Mouse (Mus musculus): ENCODE measurements around the gene Cyp8b1. TPM values are rescaled to one million over a fixed set of nuclear protein-coding genes. Genes with fewer than 3 reads are reported as not detected.

Cyp8b1 gene
- polyA plus RNA-seq, 1 experiment = not detected

DNA sequence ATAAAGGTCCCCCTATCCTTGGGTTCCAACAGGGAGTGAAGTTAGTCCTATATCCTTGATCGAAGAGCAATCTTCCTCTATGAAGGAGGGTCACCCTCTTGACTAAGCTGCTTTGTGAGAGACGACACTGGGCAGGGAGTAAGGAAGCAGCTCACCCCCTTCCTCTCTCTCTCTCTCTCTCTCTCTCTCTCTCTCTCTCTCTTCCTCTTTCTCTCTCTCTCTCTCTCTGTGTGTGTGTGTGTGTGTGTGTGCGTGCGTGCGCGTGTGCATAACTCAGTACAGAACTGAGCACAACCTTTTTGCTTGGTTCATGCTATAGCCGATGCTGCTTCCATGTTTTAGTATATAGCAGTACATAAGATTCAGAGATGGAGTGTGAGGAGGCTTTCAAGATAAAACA, 11.2 kb downstream of the Cyp8b1 start:
- Histone ChIP-seq H3K27ac (replicated peaks; ENCODE audit: low read depth, low read length) (no peak overlapping the region), H3K4me3 (ENCODE audit: insufficient read depth, low read depth, low read length) (no peak overlapping the region), H3K4me1 (ENCODE audit: control insufficient read depth, insufficient read depth, insufficient read length, low read length) (no peaks in the 10 kb centered on the region)

DNA sequence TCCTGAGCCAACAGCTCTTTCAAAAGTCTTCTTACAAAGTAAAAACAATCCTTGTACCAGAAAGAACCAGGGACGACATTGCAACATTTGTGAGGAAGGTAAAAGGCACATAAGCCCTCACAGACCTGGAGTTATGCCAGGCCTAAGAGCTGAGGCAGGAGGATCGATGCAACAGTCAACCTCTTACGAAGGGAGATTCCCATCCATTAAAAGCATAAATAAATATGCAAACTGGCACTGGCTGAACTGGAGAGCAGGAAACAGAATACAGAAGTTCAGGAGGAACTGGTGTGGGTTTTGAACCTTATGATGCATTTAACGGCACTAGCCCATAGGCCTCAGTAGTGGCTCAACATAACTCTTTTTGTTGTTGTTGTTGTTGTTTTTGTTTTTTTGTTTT, 11.8 kb downstream of the Cyp8b1 start:
- Histone ChIP-seq H3K4me3 (ENCODE audit: insufficient read depth, low read depth, low read length) (no peak overlapping the region), H3K27ac (replicated peaks; ENCODE audit: low read depth, low read length) (no peak overlapping the region), H3K4me1 (ENCODE audit: control insufficient read depth, insufficient read depth, insufficient read length, low read length) (no peaks in the 10 kb centered on the region)

DNA sequence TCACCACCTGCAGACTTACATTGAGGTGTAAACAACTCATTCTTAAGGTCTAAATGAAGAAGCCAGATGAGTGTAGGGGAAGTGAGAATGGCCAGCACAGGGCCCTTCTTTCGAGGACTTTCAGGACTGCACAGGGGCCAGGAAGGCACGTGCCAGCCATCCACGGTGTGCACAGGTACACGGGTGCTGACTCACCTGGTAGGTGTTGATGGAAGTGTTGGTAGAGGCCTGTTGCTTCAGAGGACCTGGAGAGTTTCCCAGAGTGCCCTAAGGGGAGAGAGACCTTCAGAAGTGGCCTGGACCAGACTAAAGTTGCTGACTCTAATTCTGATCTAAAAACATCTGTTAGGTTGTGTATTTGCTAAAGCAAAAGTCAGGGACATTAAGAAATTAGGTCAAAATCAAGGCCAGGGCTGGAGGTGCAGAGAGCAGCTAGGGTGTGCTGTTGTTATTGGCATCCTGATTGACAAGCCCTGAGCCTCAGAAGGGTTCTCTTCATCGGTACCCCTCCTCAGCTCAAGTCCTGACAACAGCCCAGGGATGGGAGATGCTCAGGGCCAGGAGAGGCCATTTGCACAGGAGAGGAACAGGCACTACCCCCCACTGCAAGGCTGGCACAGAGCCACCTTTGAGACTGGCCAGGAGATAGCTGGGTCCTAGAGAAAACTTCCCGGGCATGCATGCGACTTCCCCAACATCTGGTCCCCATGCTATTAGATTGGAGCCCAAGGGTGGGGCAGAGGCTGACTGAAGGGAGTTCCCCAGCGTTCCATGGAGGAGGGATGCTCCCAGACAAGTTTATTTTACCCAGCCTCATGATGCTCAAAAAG, 12.4 kb downstream of the Cyp8b1 start:
- Histone ChIP-seq H3K4me3 (ENCODE audit: insufficient read depth, low read depth, low read length) (no peak overlapping the region), H3K27ac (replicated peaks; ENCODE audit: low read depth, low read length) (no peak overlapping the region)

DNA sequence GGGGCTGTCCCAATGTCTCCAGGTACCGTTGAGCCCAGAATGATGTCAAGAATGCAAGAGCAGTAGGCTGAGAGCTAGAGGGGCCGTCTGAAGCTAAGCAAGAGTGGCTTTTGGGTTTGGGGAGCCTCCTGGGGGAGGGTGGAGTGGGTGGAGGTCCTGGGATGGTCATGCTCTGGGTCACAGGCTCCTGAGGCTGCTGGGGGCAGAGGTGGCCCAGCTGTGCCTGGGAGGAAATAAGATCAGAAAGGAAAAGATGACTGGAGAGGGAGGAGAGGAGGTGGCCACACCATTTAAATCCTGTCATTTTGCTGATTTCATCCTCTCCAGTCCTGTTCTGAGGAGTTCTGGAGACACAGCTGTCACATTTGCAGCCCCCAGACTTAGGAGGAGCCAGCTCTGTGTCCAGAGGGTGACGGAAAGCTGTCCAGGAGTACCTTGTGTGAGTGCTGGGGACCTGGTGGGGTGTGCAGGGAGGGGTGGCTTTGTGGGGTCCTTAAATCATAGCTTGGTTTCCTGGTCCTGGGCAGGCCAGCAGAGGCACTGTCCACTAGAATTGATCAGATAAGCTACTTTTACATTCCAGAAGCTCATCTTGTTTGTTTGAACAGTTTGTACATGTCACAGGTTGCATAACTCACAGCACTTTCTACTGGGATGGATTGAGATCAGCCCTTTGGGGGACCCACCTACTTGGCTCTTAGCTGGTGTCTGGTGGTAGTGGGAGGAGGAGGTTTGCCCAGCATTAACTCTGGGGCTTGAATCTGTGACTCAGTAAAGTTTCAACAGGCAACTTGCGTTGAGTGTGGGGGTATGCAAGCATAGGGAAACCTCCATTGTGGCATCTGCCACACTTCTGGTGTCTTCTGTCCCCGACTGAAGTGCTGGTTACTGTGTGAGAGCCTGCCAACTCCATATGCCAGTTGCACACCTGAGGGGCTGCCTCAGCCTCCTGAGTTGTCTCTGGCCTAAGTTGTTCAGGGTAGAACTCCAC, 14.1 kb downstream of the Cyp8b1 start:
- no peaks in the 10 kb centered on the region for H3K4me1 ChIP-seq (ENCODE audit: control insufficient read depth, insufficient read depth, insufficient read length, low read length)
- no peak overlapping the region for H3K27ac ChIP-seq (replicated peaks; ENCODE audit: low read depth, low read length)
- no peak overlapping the region for H3K4me3 ChIP-seq (ENCODE audit: insufficient read depth, low read depth, low read length)

More for the DNA sequence above, 12.4 kb downstream of the Cyp8b1 start:
- no peaks in the 10 kb centered on the region for H3K4me1 ChIP-seq (ENCODE audit: control insufficient read depth, insufficient read depth, insufficient read length, low read length)

GRCm38 (mm10) chr9:121900282-121900855, 15.7 kb downstream of the Cyp8b1 start:
- Histone ChIP-seq H3K4me3 (ENCODE audit: insufficient read depth, low read depth, low read length) (no peak overlapping the region), H3K4me1 (ENCODE audit: control insufficient read depth, insufficient read depth, insufficient read length, low read length) (no peaks in the 10 kb centered on the region), H3K27ac (replicated peaks; ENCODE audit: low read depth, low read length) (no peak overlapping the region)

DNA sequence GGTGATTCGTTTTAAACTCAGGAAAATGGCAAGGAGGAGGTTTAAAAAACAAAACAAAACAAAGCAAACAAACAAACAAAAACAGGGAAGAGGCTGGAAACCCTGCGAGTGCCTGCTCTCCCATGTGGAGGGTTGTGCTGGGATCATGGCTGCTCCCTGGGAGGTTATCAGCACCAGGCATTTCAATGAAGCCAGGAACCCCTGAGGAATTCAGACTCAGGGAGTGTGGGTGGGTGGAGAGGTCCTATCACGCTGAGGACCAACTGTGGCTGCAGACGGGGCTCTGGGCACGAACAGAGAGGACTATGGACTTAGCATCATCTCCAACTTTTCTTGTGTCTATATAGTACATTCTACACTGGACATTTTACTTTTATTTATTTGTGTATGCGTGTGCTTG, 16.8 kb downstream of the Cyp8b1 start:
- H3K27ac ChIP-seq (replicated peaks; ENCODE audit: low read depth, low read length) = no peak overlapping the region
- H3K4me3 ChIP-seq (ENCODE audit: insufficient read depth, low read depth, low read length) = no peak overlapping the region
- H3K4me1 ChIP-seq (ENCODE audit: control insufficient read depth, insufficient read depth, insufficient read length, low read length) = no peaks in the 10 kb centered on the region

GRCm38 (mm10) chr9:121898245-121898644, 17.9 kb downstream of the Cyp8b1 start, which contains the start of gene Ackr2:
Gene Ackr2 (plus strand): TSS chr9:121898355.
- no peak within 1 kb of the TSS for H3K4me3 ChIP-seq (ENCODE audit: insufficient read depth, low read depth, low read length)
- H3K4me1 ChIP-seq (ENCODE audit: control insufficient read depth, insufficient read depth, insufficient read length, low read length) = no peaks in the 10 kb centered on the region
- H3K27ac ChIP-seq (replicated peaks; ENCODE audit: low read depth, low read length) = no peak within 1 kb of the TSS

- H3K4me1 ChIP-seq (ENCODE audit: control insufficient read depth, insufficient read depth, insufficient read length, low read length) = no peaks in the 10 kb centered on the region
- H3K4me3 ChIP-seq (ENCODE audit: insufficient read depth, low read depth, low read length) = no peak overlapping the region
- no peak overlapping the region for H3K27ac ChIP-seq (replicated peaks; ENCODE audit: low read depth, low read length)
Measured at GRCm38 (mm10) chr9:121896820-121897219, 19.3 kb downstream of the Cyp8b1 start.

- Histone ChIP-seq H3K4me1 (ENCODE audit: control insufficient read depth, insufficient read depth, insufficient read length, low read length) (peaks cover 3% of the 10 kb centered on the region; the same call in 1 of the 2 replicates), H3K27ac (replicated peaks; ENCODE audit: low read depth, low read length) (no peak overlapping the region), H3K4me3 (ENCODE audit: insufficient read depth, low read depth, low read length) (no peak overlapping the region)
Measured at GRCm38 (mm10) chr9:121895392-121895993, 20.6 kb downstream of the Cyp8b1 start.

GRCm38 (mm10) chr9:121894447-121894846, 21.7 kb downstream of the Cyp8b1 start:
- Histone ChIP-seq H3K4me3 (ENCODE audit: insufficient read depth, low read depth, low read length) (no peak overlapping the region), H3K27ac (replicated peaks; ENCODE audit: low read depth, low read length) (no peak overlapping the region), H3K4me1 (ENCODE audit: control insufficient read depth, insufficient read depth, insufficient read length, low read length) (peaks cover 5% of the 10 kb centered on the region; the same call in 1 of the 2 replicates)

GRCm38 (mm10) chr9:121892057-121892687, 23.9 kb downstream of the Cyp8b1 start:
- Histone ChIP-seq H3K27ac (replicated peaks; ENCODE audit: low read depth, low read length) (no peak overlapping the region), H3K4me1 (ENCODE audit: control insufficient read depth, insufficient read depth, insufficient read length, low read length) (peaks cover 5% of the 10 kb centered on the region; the same call in 1 of the 2 replicates), H3K4me3 (ENCODE audit: insufficient read depth, low read depth, low read length) (no peak overlapping the region)

GRCm38 (mm10) chr9:121891301-121891700, 24.8 kb downstream of the Cyp8b1 start:
- Histone ChIP-seq H3K4me1 (ENCODE audit: control insufficient read depth, insufficient read depth, insufficient read length, low read length) (peaks cover 5% of the 10 kb centered on the region; the same call in 1 of the 2 replicates), H3K4me3 (ENCODE audit: insufficient read depth, low read depth, low read length) (no peak overlapping the region), H3K27ac (replicated peaks; ENCODE audit: low read depth, low read length) (0 out of 2 replicates have a peak overlapping the region, but pooled peaks have one; percentile 64)

- peak overlapping the region; percentile 64 for H3K27ac ChIP-seq (replicated peaks; ENCODE audit: low read depth, low read length)
- peaks cover 5% of the 10 kb centered on the region; the same call in 1 of the 2 replicates for H3K4me1 ChIP-seq (ENCODE audit: control insufficient read depth, insufficient read depth, insufficient read length, low read length)
- H3K4me3 ChIP-seq (ENCODE audit: insufficient read depth, low read depth, low read length) = peak overlapping the region; percentile 17; the same call in 1 of the 2 replicates
Measured at GRCm38 (mm10) chr9:121890441-121890941, 25.6 kb downstream of the Cyp8b1 start.

DNA sequence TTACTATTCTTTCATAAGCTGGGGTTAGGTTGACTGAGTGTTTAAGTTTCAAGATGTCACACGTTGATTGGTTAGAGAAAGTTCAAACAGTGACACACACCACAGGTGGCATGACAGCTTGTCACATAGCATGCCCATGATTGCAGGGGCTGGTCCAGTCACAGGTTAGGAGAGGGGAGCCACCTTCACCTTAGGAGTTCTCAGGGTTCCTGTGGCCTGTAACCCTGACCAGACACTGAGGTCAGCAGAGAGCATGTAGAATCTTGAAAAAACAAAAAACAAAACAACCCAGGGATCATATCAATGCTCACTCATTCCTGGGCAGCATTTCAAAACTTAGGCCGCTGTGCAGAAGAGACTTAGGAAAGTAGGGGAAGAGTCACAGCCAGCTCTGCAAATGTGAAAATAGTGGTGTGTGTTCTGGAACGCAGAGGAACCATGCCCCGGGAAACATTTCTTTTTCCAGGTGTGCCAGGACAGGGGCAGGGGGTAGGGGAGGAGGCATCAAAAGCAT, 26.1 kb downstream of the Cyp8b1 start:
- peak overlapping the region; percentile 17; the same call in 1 of the 2 replicates for H3K4me3 ChIP-seq (ENCODE audit: insufficient read depth, low read depth, low read length)
- peaks cover 5% of the 10 kb centered on the region; the same call in 1 of the 2 replicates for H3K4me1 ChIP-seq (ENCODE audit: control insufficient read depth, insufficient read depth, insufficient read length, low read length)
- peak overlapping the region; percentile 73 for H3K27ac ChIP-seq (replicated peaks; ENCODE audit: low read depth, low read length)
